Mouse (Mus musculus) intestine, embryonic 15.5 days (tissue): ENCODE results near the gene Atp2c2. TPM values are rescaled to one million over a fixed set of nuclear protein-coding genes. Genes with fewer than 3 reads are reported as not detected.

Experiments used
- ATAC-seq: fragments of 200-750 bp; cut with Nextera tagmentation; 2 replicates; pipeline ENCODE4 v1.8.0; 2017; ENCODE audit warnings: moderate TSS enrichment, moderate library complexity
- H3K27ac ChIP-seq: fragments of 300-500 bp; sonication (generic); 2 replicates; pipeline ENCODE4 v1.5.1; 2015; ENCODE audit warnings: mild to moderate bottlenecking, inconsistent platforms
- H3K27me3 ChIP-seq: fragments of 300-500 bp; sonication (generic); replicated peaks from 2 replicates; pipeline ENCODE4 v1.6.1; 2015; ENCODE audit warnings: inconsistent platforms
- H3K36me3 ChIP-seq: fragments of 300-500 bp; sonication (generic); 2 replicates; pipeline ENCODE4 v1.6.1; 2015; ENCODE audit warnings: inconsistent platforms
- H3K4me1 ChIP-seq: fragments of 300-500 bp; sonication (generic); replicated peaks from 2 replicates; pipeline ENCODE4 v1.6.1; 2015; ENCODE audit warnings: inconsistent platforms
- H3K4me2 ChIP-seq: fragments of 300-500 bp; sonication (generic); replicated peaks from 2 replicates; pipeline ENCODE4 v1.6.1; 2015; ENCODE audit warnings: mild to moderate bottlenecking, inconsistent platforms
- H3K4me3 ChIP-seq: fragments of 300-500 bp; sonication (generic); replicated peaks from 2 replicates; pipeline ENCODE4 v1.5.1; 2015; ENCODE audit warnings: inconsistent platforms
- H3K9ac ChIP-seq: fragments of 300-500 bp; sonication (generic); 2 replicates; pipeline ENCODE4 v1.6.1; 2015; ENCODE audit warnings: inconsistent platforms
- H3K9me3 ChIP-seq: fragments of 300-500 bp; sonication (generic); 2 replicates; pipeline ENCODE4 v1.6.1; 2016; ENCODE audit warnings: inconsistent platforms
- WGBS: fragments of 180-500 bp; shearing (Covaris S2); methylation state at CpG from one replicate; pipeline ENCODE4 v1.1.7; 2015; 5-methylcytosine and 5-hydroxymethylcytosine counted together
- polyA plus RNA-seq: library from polyadenylated mRNA; unstranded; fragments of >200 nt; fragmentation: Nextera tagmentation; extraction: Ambion mirVana; gene quantifications from 2 replicates; pipeline ENCODE4 v1.2.1, GENCODE M21; 2015

The Atp2c2 gene
- polyA plus RNA-seq, 1 experiment from 2014 or later: 4.4 TPM

DNA sequence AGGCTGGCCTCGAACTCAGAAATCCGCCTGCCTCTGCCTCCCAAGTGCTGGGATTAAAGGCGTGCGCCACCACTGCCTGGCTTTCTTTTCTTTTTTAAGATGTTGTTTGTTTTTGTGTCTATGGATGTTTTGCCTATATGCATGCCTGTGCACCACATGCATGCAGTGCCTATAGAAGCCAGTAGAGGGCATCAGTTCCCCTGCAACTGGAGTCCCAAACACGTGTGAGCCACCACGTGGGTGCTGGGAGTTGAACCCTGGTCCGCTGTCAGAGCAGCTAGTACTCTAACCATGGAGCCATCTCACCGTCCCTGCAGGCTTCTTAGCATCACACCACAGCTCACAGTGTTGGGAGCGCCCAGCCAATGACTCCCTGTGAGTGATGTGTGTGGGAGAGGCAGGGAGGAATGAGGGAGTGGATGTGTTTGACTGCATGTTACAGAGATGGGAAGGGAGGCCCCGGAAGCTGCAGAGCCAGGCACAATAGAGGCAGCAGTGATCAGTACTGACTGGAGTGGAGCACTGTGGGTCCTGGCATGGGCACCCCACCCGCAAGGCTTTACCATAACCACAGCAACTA is 25.7 kb upstream of the Atp2c2 start:
- WGBS: 84% methylated on average over 11 of the region's 11 CpGs
- Histone ChIP-seq H3K27ac (no peak overlapping the region), H3K9me3 (no peaks in the 10 kb centered on the region), H3K9ac (no peak overlapping the region), H3K4me2 (no peak overlapping the region), H3K36me3 (no peaks in the 10 kb centered on the region), H3K4me3 (no peak overlapping the region), H3K27me3 (no peaks in the 10 kb centered on the region), H3K4me1 (peaks cover 20% of the 10 kb centered on the region)
- ATAC-seq: no peak

- Histone ChIP-seq H3K4me1 (peaks cover 11% of the 10 kb centered on the region), H3K9me3 (no peaks in the 10 kb centered on the region), H3K27ac (no peak overlapping the region), H3K4me3 (no peak overlapping the region), H3K36me3 (no peaks in the 10 kb centered on the region), H3K27me3 (no peaks in the 10 kb centered on the region), H3K4me2 (no peak overlapping the region), H3K9ac (no peak overlapping the region)
- no peak for ATAC-seq
- 87% methylated on average over 5 of the region's 5 CpGs for WGBS
Measured at GRCm38 (mm10) chr8:119675457-119675856, 24.4 kb upstream of the Atp2c2 start.

DNA sequence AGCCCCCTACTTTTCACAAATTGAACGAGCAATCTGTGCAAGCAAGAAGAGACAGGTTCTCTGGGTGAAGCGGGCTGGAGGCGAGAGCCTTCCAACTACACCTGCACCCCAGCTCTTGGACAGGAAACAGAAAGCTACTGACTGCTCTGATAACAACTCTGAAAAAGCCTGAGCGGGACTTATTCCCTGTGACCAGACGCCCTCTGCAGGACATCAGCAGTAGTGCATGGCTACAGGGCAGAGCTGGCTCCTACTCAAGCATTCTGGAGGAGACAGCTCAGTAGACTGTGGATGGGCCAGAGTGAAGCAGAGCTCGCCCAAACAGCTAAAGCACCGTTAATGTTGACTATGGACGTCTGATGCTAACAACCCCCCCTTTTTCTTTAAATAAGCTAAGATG is 23.4 kb upstream of the Atp2c2 start:
- WGBS: 16% methylated on average over 8 of the region's 8 CpGs

GRCm38 (mm10) chr8:119678138-119678843 is 21.5 kb upstream of the Atp2c2 start:
- Histone ChIP-seq H3K4me1 (peaks cover 4% of the 10 kb centered on the region; the same call in 1 of the 2 replicates), H3K9me3 (no peaks in the 10 kb centered on the region), H3K27me3 (no peaks in the 10 kb centered on the region), H3K9ac (no peak overlapping the region), H3K36me3 (no peaks in the 10 kb centered on the region), H3K4me3 (no peak overlapping the region), H3K27ac (no peak overlapping the region), H3K4me2 (peak overlapping the region; percentile 31)
- 13% methylated on average over 18 of the region's 18 CpGs for WGBS
- ATAC-seq: peak; percentile 38; the same call in 1 of the 2 replicates

More for the DNA sequence above, 23.4 kb upstream of the Atp2c2 start:
- no peaks in the 10 kb centered on the region for H3K27me3 ChIP-seq
- H3K4me3 ChIP-seq: no peak overlapping the region
- H3K27ac ChIP-seq: no peak overlapping the region
- H3K4me2 ChIP-seq: no peak overlapping the region
- peak; percentile 63 for ATAC-seq
- H3K9me3 ChIP-seq: no peaks in the 10 kb centered on the region
- H3K4me1 ChIP-seq: peaks cover 4% of the 10 kb centered on the region; the same call in 1 of the 2 replicates
- no peaks in the 10 kb centered on the region for H3K36me3 ChIP-seq
- no peak overlapping the region for H3K9ac ChIP-seq

- no peaks in the 10 kb centered on the region for H3K36me3 ChIP-seq
- no peaks in the 10 kb centered on the region for H3K27me3 ChIP-seq
- 71% methylated on average over 14 of the region's 14 CpGs for WGBS
- no peaks in the 10 kb centered on the region for H3K9me3 ChIP-seq
- no peak overlapping the region for H3K9ac ChIP-seq
- no peak for ATAC-seq
- H3K27ac ChIP-seq: no peak overlapping the region
- peaks cover 4% of the 10 kb centered on the region; the same call in 1 of the 2 replicates for H3K4me1 ChIP-seq
- no peak overlapping the region for H3K4me2 ChIP-seq
- H3K4me3 ChIP-seq: no peak overlapping the region
Measured at GRCm38 (mm10) chr8:119679184-119679583, 20.6 kb upstream of the Atp2c2 start.

- no peak overlapping the region for H3K9ac ChIP-seq
- no peaks in the 10 kb centered on the region for H3K27me3 ChIP-seq
- WGBS: 70% methylated on average over 6 of the region's 6 CpGs
- no peaks in the 10 kb centered on the region for H3K9me3 ChIP-seq
- H3K4me1 ChIP-seq: no peaks in the 10 kb centered on the region
- H3K27ac ChIP-seq: no peak overlapping the region
- ATAC-seq: no peak
- H3K36me3 ChIP-seq: no peaks in the 10 kb centered on the region
- no peak overlapping the region for H3K4me2 ChIP-seq
- no peak overlapping the region for H3K4me3 ChIP-seq
Measured at GRCm38 (mm10) chr8:119690602-119691001, 9.2 kb upstream of the Atp2c2 start.

- Histone ChIP-seq H3K9ac (no peak overlapping the region), H3K36me3 (no peaks in the 10 kb centered on the region), H3K4me1 (no peaks in the 10 kb centered on the region), H3K9me3 (no peaks in the 10 kb centered on the region), H3K4me2 (no peak overlapping the region), H3K4me3 (no peak overlapping the region), H3K27ac (no peak overlapping the region), H3K27me3 (no peaks in the 10 kb centered on the region)
- WGBS: 78% methylated on average over 4 of the region's 4 CpGs
- no peak for ATAC-seq
Measured at GRCm38 (mm10) chr8:119691989-119692388, 7.8 kb upstream of the Atp2c2 start.

- Histone ChIP-seq H3K4me3 (no peak overlapping the region), H3K27ac (no peak overlapping the region), H3K27me3 (peaks cover 16% of the 10 kb centered on the region), H3K9ac (no peak overlapping the region), H3K9me3 (no peaks in the 10 kb centered on the region), H3K4me2 (no peak overlapping the region), H3K36me3 (no peaks in the 10 kb centered on the region), H3K4me1 (peaks cover 17% of the 10 kb centered on the region)
- ATAC-seq: no peak
- WGBS: 55% methylated on average over 7 of the region's 7 CpGs
Measured at GRCm38 (mm10) chr8:119694696-119695095, 5.1 kb upstream of the Atp2c2 start.

DNA sequence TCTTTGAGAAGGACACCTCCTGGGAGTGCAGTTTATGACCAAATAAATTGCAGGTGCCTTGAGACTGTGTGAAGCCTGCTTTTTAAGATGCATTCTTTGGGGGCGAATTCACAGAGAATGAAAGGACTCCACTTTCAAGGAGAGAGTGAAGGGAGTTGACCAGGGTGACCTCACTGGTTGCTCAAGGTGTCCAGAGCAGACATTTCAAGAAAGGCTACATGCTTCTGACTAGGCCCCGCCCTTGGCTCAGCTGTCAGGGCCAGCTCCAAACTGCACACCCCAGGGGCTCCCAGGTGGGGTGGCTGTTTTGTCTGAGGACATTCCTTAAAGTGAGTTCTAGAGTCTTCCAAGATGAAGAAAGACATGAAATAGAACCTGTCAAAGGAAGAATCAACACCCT is 2.6 kb upstream of the Atp2c2 start:
- ATAC-seq: no peak
- H3K4me1 ChIP-seq: peaks cover 20% of the 10 kb centered on the region
- no peak overlapping the region for H3K9ac ChIP-seq
- no peaks in the 10 kb centered on the region for H3K36me3 ChIP-seq
- H3K9me3 ChIP-seq: no peaks in the 10 kb centered on the region
- H3K4me2 ChIP-seq: no peak overlapping the region
- no peak overlapping the region for H3K4me3 ChIP-seq
- no peak overlapping the region for H3K27ac ChIP-seq
- H3K27me3 ChIP-seq: peaks cover 28% of the 10 kb centered on the region
- WGBS: 81% methylated on average over 2 of the region's 2 CpGs

DNA sequence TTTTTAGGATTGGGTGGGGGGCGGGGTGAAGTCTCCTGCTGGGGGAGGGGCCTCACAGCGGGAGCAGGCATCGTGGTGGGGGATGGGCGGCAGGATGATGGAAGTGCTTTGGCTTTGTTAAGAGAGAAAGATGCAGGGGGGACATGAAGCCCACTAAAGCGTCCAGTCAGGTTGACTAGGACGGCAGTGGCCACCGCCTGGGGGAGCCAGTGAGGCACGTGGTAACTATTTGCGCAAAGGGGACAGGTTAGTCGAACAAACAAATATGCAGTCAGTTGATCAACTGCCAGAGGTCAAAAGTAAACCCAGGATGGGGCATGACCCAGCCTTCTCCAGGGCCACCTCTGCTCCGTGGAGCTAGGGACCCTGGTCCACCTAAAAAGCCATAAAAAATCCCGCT is 849 bp upstream of the Atp2c2 start:
- under 1% methylated on average over 12 of the region's 12 CpGs for WGBS
- ATAC-seq: peak; percentile 50

GRCm38 (mm10) chr8:119702965-119703364 is 3.2 kb downstream of the Atp2c2 start:
- H3K4me2 ChIP-seq: no peak overlapping the region
- H3K36me3 ChIP-seq: no peaks in the 10 kb centered on the region
- H3K4me3 ChIP-seq: no peak overlapping the region
- no peaks in the 10 kb centered on the region for H3K9me3 ChIP-seq
- no peak overlapping the region for H3K9ac ChIP-seq
- WGBS: 36% methylated on average over 7 of the region's 7 CpGs
- peaks cover 28% of the 10 kb centered on the region for H3K27me3 ChIP-seq
- no peak overlapping the region for H3K27ac ChIP-seq
- peaks cover 17% of the 10 kb centered on the region for H3K4me1 ChIP-seq
- ATAC-seq: no peak

More for the DNA sequence above, 849 bp upstream of the Atp2c2 start:
- peak overlapping the region; percentile 66 for H3K4me2 ChIP-seq
- H3K9ac ChIP-seq: peak overlapping the region; percentile 13; the same call in 1 of the 2 replicates
- peaks cover 28% of the 10 kb centered on the region for H3K27me3 ChIP-seq
- H3K4me1 ChIP-seq: peaks cover 20% of the 10 kb centered on the region
- no peaks in the 10 kb centered on the region for H3K36me3 ChIP-seq
- H3K27ac ChIP-seq: no peak overlapping the region
- no peaks in the 10 kb centered on the region for H3K9me3 ChIP-seq
- H3K4me3 ChIP-seq: peak overlapping the region; percentile 37

GRCm38 (mm10) chr8:119707146-119707545 is 7.3 kb downstream of the Atp2c2 start:
- no peak overlapping the region for H3K4me3 ChIP-seq
- H3K4me2 ChIP-seq: no peak overlapping the region
- 0 out of 2 replicates have a peak, but pooled peaks cover 13% of the 10 kb centered on the region for H3K4me1 ChIP-seq
- H3K27me3 ChIP-seq: no peaks in the 10 kb centered on the region
- H3K36me3 ChIP-seq: no peaks in the 10 kb centered on the region
- no peak overlapping the region for H3K27ac ChIP-seq
- H3K9ac ChIP-seq: no peak overlapping the region
- no peaks in the 10 kb centered on the region for H3K9me3 ChIP-seq
- no peak for ATAC-seq
- WGBS: 85% methylated on average over 9 of the region's 9 CpGs

GRCm38 (mm10) chr8:119708471-119708870 is 8.7 kb downstream of the Atp2c2 start:
- no peak for ATAC-seq
- no peaks in the 10 kb centered on the region for H3K36me3 ChIP-seq
- 0 out of 2 replicates have a peak, but pooled peaks cover 14% of the 10 kb centered on the region for H3K4me1 ChIP-seq
- H3K4me3 ChIP-seq: no peak overlapping the region
- H3K27ac ChIP-seq: no peak overlapping the region
- 92% methylated on average over 8 of the region's 8 CpGs for WGBS
- no peaks in the 10 kb centered on the region for H3K9me3 ChIP-seq
- H3K27me3 ChIP-seq: no peaks in the 10 kb centered on the region
- no peak overlapping the region for H3K4me2 ChIP-seq
- H3K9ac ChIP-seq: no peak overlapping the region
